Mouse (Mus musculus): Measurements from ENCODE around the gene Cxcl13.

GRCm38 (mm10) chr5:95938044-95938625, 18.6 kb upstream of the Cxcl13 start:
- TF ChIP-seq CTCF (IDR thresholded peaks at IDR 0.05; ENCODE audit: low read depth): peak; percentile 42; the same call in 1 of the 2 replicates
- TF ChIP-seq EP300 (IDR thresholded peaks at IDR 0.05; ENCODE audit: low read depth): no peak
